Mouse (Mus musculus) lung, adult 2 months (tissue): ENCODE measurements at regions not wholly inside any gene's neighbourhood (a gene's known extent, or its start where the extent isn't known, plus 50 kb on each side); places are given as distances from the start of the nearest gene placed in this dataset.

Experiments
- DNase-seq: peaks from one replicate; pipeline ENCODE4 v3.0.0; 2022
- H3K4me1 ChIP-seq: fragments of 200-500 bp; 2 replicates; pipeline ENCODE4 v1.6.1; 2011; ENCODE audit warnings: low read length; ENCODE audit not compliant: control insufficient read depth, insufficient read depth
- H3K4me3 ChIP-seq: fragments of 200-500 bp; replicated peaks from 2 replicates; pipeline ENCODE3; 2011; ENCODE audit warnings: low read depth, mild to moderate bottlenecking, control low read depth, low read length; ENCODE audit errors: extremely low read depth
- CTCF ChIP-seq: fragments of 200-500 bp; IDR thresholded peaks from 2 replicates; pipeline ENCODE4 v1.5.1; 2011; ENCODE audit warnings: mild to moderate bottlenecking, low read length, control low read depth; ENCODE audit not compliant: insufficient read depth
- POLR2A ChIP-seq: fragments of 200-500 bp; IDR thresholded peaks from 2 replicates; pipeline ENCODE4 v1.6.1; 2011; ENCODE audit warnings: low read depth, mild to moderate bottlenecking, control low read depth, low read length, borderline replicate concordance; ENCODE audit errors: extremely low read depth
- WGBS: fragments of 180-500 bp; shearing (Covaris S2); methylation state at CpG from one replicate; pipeline ENCODE4 v1.1.7; 2018; 5-methylcytosine and 5-hydroxymethylcytosine counted together

- TF ChIP-seq CTCF, result peak; percentile 7; the same call in 1 of the 2 replicates
- TF ChIP-seq POLR2A, result no peak
- Histone ChIP-seq H3K4me1 (peaks cover 3% of the 10 kb centered on the region; the same call in 1 of the 2 replicates), H3K4me3 (no peak overlapping the region)
- no peak for DNase-seq
- WGBS, result 16% methylated on average over 2 of the region's 2 CpGs
Measured at GRCm38 (mm10) chr9:97162465-97162864, 51.5 kb upstream of the Slc25a36 start.
